Mouse (Mus musculus): ENCODE measurements at regions not wholly inside any gene's neighbourhood (a gene's known extent, or its start where the extent isn't known, plus 50 kb on each side); places are given as distances from the start of the nearest gene placed in this dataset.

DNA sequence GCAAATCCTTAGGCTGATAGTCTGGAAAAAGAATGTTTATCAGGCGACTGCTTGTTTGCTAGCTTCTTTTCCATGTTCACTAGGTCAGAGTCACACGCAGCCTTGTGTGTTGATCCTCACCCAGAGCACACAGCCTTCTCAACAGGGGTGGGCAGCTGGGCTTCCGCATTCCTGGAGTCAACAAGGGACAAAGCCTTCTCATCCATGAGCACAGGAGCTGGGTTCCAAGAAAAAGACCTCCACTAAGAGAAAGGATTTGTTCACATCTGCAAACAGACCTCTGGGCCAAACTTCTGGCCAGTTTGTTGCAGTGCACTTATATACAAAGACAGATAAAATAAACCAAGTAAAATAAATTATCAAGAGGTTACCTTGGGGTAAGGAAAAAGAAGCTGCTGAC is 65.6 kb upstream of the Gm45716 start:
- no peaks in the 10 kb centered on the region for H3K36me3 ChIP-seq (ENCODE audit: control insufficient read depth, insufficient read depth)
- ATAC-seq = no peak
- no peak for TF ChIP-seq CTCF (IDR thresholded peaks at IDR 0.05; ENCODE audit: low read depth)
- H3K27ac ChIP-seq (ENCODE audit: low read depth, low read length) = no peak overlapping the region
- no peaks in the 10 kb centered on the region for H3K4me1 ChIP-seq (replicated peaks; ENCODE audit: control insufficient read depth, insufficient read depth, low read length)
- no peak overlapping the region for H3K4me2 ChIP-seq (replicated peaks; ENCODE audit: low read depth)
- H3K9me3 ChIP-seq (ENCODE audit: control insufficient read depth) = no peaks in the 10 kb centered on the region
- WGBS = 21% methylated on average over 3 of the region's 3 CpGs
- H3K4me3 ChIP-seq (ENCODE audit: low read depth, low read length) = no peak overlapping the region
- no peaks in the 10 kb centered on the region for H3K27me3 ChIP-seq (replicated peaks; ENCODE audit: control insufficient read depth, insufficient read depth, low read length)
- no peak overlapping the region for H3K9ac ChIP-seq (ENCODE audit: low read depth, low read length)

- H3K36me3 ChIP-seq (ENCODE audit: control insufficient read depth, insufficient read depth) = no peaks in the 10 kb centered on the region
- no peak overlapping the region for H3K4me2 ChIP-seq (replicated peaks; ENCODE audit: low read depth)
- no peak for ATAC-seq
- no peak overlapping the region for H3K27ac ChIP-seq (ENCODE audit: low read depth, low read length)
- H3K27me3 ChIP-seq (replicated peaks; ENCODE audit: control insufficient read depth, insufficient read depth, low read length) = no peaks in the 10 kb centered on the region
- no peak overlapping the region for H3K4me3 ChIP-seq (ENCODE audit: low read depth, low read length)
- H3K4me1 ChIP-seq (replicated peaks; ENCODE audit: control insufficient read depth, insufficient read depth, low read length) = no peaks in the 10 kb centered on the region
- no peaks in the 10 kb centered on the region for H3K9me3 ChIP-seq (ENCODE audit: control insufficient read depth)
- no peak for TF ChIP-seq CTCF (IDR thresholded peaks at IDR 0.05; ENCODE audit: low read depth)
- 72% methylated on average over 3 of the region's 3 CpGs for WGBS
- H3K9ac ChIP-seq (ENCODE audit: low read depth, low read length) = no peak overlapping the region
Observed at GRCm38 (mm10) chr11:90122709-90123108, 64.8 kb upstream of the Gm45716 start.

DNA sequence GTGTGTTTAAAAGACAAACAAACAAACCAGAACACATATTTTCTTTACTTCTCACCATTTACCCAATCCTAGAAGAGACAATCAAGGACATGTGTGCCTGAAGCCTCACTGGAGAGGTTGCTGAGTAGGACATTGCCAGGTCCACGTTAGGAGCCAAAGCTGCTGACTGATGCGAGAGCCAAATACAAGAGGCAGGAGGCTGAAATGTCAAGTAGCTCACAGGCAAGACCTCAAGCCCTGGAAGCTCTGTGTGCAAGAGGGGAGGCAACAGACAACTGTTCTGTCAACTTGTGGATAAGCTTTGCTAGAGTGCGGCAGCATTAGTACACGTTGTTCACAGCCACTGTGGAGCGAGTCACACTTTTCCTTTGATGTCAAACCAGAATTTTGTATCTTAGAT is 63.6 kb upstream of the Gm45716 start:
- no peak for ATAC-seq

DNA sequence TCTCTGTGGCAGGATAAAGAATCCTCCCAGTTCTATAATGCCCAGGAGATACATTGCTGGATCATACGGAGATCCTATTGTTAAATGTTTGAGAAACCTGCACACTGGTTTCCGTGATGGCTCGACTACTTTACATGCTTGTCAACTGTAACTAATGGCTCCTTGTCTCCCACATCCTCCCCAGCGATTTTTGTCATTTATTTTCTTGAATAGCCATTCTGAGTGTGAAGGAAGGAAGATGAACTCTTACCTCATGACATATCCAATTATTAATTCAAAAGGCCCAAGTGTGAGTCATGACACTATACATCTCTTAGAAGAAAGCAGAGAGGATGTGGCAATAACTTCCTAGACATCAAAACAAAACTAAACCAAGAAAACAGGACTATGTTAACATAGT is 61.2 kb upstream of the Gm45716 start:
- H3K27ac ChIP-seq (ENCODE audit: low read depth, low read length) = no peak overlapping the region
- H3K36me3 ChIP-seq (ENCODE audit: control insufficient read depth, insufficient read depth) = no peaks in the 10 kb centered on the region
- H3K4me3 ChIP-seq (ENCODE audit: low read depth, low read length) = no peak overlapping the region
- ATAC-seq = no peak
- H3K9ac ChIP-seq (ENCODE audit: low read depth, low read length) = no peak overlapping the region
- H3K4me2 ChIP-seq (replicated peaks; ENCODE audit: low read depth) = no peak overlapping the region
- WGBS = 76% methylated on average over 4 of the region's 4 CpGs
- no peaks in the 10 kb centered on the region for H3K4me1 ChIP-seq (replicated peaks; ENCODE audit: control insufficient read depth, insufficient read depth, low read length)
- no peaks in the 10 kb centered on the region for H3K27me3 ChIP-seq (replicated peaks; ENCODE audit: control insufficient read depth, insufficient read depth, low read length)
- TF ChIP-seq CTCF (IDR thresholded peaks at IDR 0.05; ENCODE audit: low read depth) = no peak
- no peaks in the 10 kb centered on the region for H3K9me3 ChIP-seq (ENCODE audit: control insufficient read depth)

More for the DNA sequence above, 63.6 kb upstream of the Gm45716 start:
- Histone ChIP-seq H3K4me1 (replicated peaks; ENCODE audit: control insufficient read depth, insufficient read depth, low read length) (no peaks in the 10 kb centered on the region), H3K4me3 (ENCODE audit: low read depth, low read length) (no peak overlapping the region), H3K4me2 (replicated peaks; ENCODE audit: low read depth) (no peak overlapping the region), H3K27me3 (replicated peaks; ENCODE audit: control insufficient read depth, insufficient read depth, low read length) (no peaks in the 10 kb centered on the region), H3K27ac (ENCODE audit: low read depth, low read length) (no peak overlapping the region), H3K9ac (ENCODE audit: low read depth, low read length) (no peak overlapping the region), H3K9me3 (ENCODE audit: control insufficient read depth) (no peaks in the 10 kb centered on the region), H3K36me3 (ENCODE audit: control insufficient read depth, insufficient read depth) (no peaks in the 10 kb centered on the region)
- WGBS = 82% methylated on average over 5 of the region's 5 CpGs
- TF ChIP-seq CTCF (IDR thresholded peaks at IDR 0.05; ENCODE audit: low read depth) = no peak

DNA sequence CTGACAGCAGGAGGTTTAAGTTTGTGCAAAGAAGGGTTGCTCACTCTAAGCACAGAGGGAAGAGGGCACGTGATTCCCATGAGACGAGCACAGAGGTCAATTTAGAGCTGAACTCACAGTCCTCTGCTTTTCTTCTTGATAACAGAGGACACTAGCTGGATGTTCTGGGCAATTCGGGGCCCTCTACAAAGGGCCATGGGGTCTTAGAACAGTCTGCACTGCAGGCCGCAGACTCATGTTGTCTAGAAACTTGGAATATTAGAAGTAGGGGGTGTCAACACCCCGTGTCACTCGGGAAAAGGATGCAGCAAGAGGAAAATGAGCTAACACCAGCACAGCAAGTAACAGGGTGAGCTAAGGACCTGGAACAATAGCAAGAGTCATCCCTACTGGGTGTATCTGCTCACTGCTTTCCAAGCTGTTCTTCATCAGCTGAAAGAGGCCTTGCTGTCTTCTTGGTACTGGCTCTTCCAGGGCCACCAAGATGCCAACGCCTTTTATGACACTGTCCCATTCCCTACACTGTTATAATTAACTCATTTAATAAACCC is 58.5 kb upstream of the Gm45716 start:
- WGBS = 79% methylated on average over 7 of the region's 7 CpGs
- Histone ChIP-seq H3K4me1 (replicated peaks; ENCODE audit: control insufficient read depth, insufficient read depth, low read length) (no peaks in the 10 kb centered on the region), H3K36me3 (ENCODE audit: control insufficient read depth, insufficient read depth) (no peaks in the 10 kb centered on the region), H3K27me3 (replicated peaks; ENCODE audit: control insufficient read depth, insufficient read depth, low read length) (no peaks in the 10 kb centered on the region), H3K4me2 (replicated peaks; ENCODE audit: low read depth) (no peak overlapping the region), H3K4me3 (ENCODE audit: low read depth, low read length) (no peak overlapping the region), H3K9me3 (ENCODE audit: control insufficient read depth) (no peaks in the 10 kb centered on the region), H3K9ac (ENCODE audit: low read depth, low read length) (no peak overlapping the region), H3K27ac (ENCODE audit: low read depth, low read length) (no peak overlapping the region)
- no peak for ATAC-seq
- TF ChIP-seq CTCF (IDR thresholded peaks at IDR 0.05; ENCODE audit: low read depth) = no peak

DNA sequence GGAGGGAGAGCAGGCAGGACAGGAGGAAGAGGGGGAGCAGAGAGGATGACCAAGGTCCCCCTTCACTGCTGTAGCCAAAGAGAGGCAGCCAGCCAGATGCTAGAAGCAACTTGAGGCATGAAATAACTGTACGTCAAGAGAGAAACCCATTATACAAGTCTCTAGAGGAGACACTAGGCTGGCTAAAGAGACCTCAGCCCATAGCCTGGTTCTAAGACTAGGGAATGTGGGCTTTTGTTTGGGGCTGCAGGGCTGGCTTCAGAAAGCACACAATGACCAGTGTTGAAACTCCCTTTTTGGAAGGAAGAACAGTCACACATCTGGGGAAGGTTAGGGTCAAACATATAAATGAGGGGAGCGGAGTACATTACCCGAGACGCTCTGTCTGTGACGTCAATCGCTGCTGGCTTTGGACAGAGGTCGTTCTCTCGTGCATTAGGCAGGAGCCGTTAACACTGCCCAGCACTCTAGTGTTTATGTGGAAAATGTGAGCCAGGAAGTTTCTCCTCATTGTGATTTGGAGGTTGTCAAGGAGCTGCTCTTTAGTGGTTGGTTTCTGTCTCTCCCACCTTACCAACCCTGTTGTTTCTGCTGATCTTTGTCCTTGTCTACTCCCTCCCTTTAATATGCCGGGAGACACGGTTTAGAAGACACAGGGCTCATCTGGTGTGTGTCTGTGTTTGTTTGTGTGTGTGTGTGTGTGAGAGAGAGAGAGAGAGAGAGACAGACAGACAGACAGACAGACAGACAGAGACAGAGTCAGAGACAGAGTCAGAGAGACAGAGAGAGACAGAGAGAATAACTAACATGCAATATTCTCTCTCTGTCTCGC is 57.5 kb upstream of the Gm45716 start:
- no peaks in the 10 kb centered on the region for H3K27me3 ChIP-seq (replicated peaks; ENCODE audit: control insufficient read depth, insufficient read depth, low read length)
- peak; percentile 22; the same call in 1 of the 2 replicates for ATAC-seq
- no peaks in the 10 kb centered on the region for H3K4me1 ChIP-seq (replicated peaks; ENCODE audit: control insufficient read depth, insufficient read depth, low read length)
- TF ChIP-seq CTCF (IDR thresholded peaks at IDR 0.05; ENCODE audit: low read depth) = no peak
- H3K9me3 ChIP-seq (ENCODE audit: control insufficient read depth) = no peaks in the 10 kb centered on the region
- H3K4me3 ChIP-seq (ENCODE audit: low read depth, low read length) = no peak overlapping the region
- 40% methylated on average over 12 of the region's 12 CpGs for WGBS
- H3K9ac ChIP-seq (ENCODE audit: low read depth, low read length) = no peak overlapping the region
- H3K27ac ChIP-seq (ENCODE audit: low read depth, low read length) = no peak overlapping the region; the same call in 1 of the 2 replicates
- peak overlapping the region; percentile 30; the same call in 1 of the 2 replicates for H3K4me2 ChIP-seq (replicated peaks; ENCODE audit: low read depth)
- no peaks in the 10 kb centered on the region for H3K36me3 ChIP-seq (ENCODE audit: control insufficient read depth, insufficient read depth)
